Mouse (Mus musculus) adrenal gland, postnatal 25 days (tissue): ENCODE data around the gene Nceh1. TPM values are rescaled to one million over a fixed set of nuclear protein-coding genes. Genes with fewer than 3 reads are reported as not detected.

Source experiments
- DNase-seq: peaks from one replicate; pipeline ENCODE4 v3.0.0; 2021; ENCODE audit warnings: mixed read lengths
- total RNA-seq: library from RNA; stranded (reverse); gene quantifications from 2 replicates; pipeline ENCODE4 v1.2.3, GENCODE M21; 2021

The Nceh1 gene
- total RNA-seq, 1 experiment from 2014 or later, result 228 TPM

GRCm38 (mm10) chr3:27190865-27191264, 8.1 kb downstream of the Nceh1 start:
- DNase-seq, result no peak

GRCm38 (mm10) chr3:27191856-27192255, 9.1 kb downstream of the Nceh1 start:
- DNase-seq, result peak; percentile 14

GRCm38 (mm10) chr3:27193844-27194317, 11.1 kb downstream of the Nceh1 start:
- peak; percentile 8 for DNase-seq

GRCm38 (mm10) chr3:27195153-27195552, 12.4 kb downstream of the Nceh1 start:
- DNase-seq, result peak; percentile 40

- no peak for DNase-seq
Measured at GRCm38 (mm10) chr3:27195573-27196227, 12.9 kb downstream of the Nceh1 start.

GRCm38 (mm10) chr3:27196529-27196928, 13.8 kb downstream of the Nceh1 start:
- DNase-seq, result no peak

GRCm38 (mm10) chr3:27197816-27198215, 15.1 kb downstream of the Nceh1 start:
- no peak for DNase-seq

GRCm38 (mm10) chr3:27199120-27199519, 16.4 kb downstream of the Nceh1 start:
- DNase-seq, result no peak

GRCm38 (mm10) chr3:27201728-27202411, 19.1 kb downstream of the Nceh1 start:
- no peak for DNase-seq

GRCm38 (mm10) chr3:27205068-27205467, 22.3 kb downstream of the Nceh1 start:
- no peak for DNase-seq

- no peak for DNase-seq
Measured at GRCm38 (mm10) chr3:27205514-27206220, 22.9 kb downstream of the Nceh1 start.

- no peak for DNase-seq
Measured at GRCm38 (mm10) chr3:27206221-27206560, 23.4 kb downstream of the Nceh1 start.

- DNase-seq, result no peak
Measured at GRCm38 (mm10) chr3:27206577-27206976, 23.8 kb downstream of the Nceh1 start.

- DNase-seq, result peak; percentile 29
Measured at GRCm38 (mm10) chr3:27209707-27210106, 26.9 kb downstream of the Nceh1 start.

GRCm38 (mm10) chr3:27210271-27210670, 27.5 kb downstream of the Nceh1 start:
- DNase-seq, result no peak

GRCm38 (mm10) chr3:27214016-27214816, 31.5 kb downstream of the Nceh1 start:
- DNase-seq, result no peak

GRCm38 (mm10) chr3:27217331-27217730, 34.6 kb downstream of the Nceh1 start:
- no peak for DNase-seq

GRCm38 (mm10) chr3:27218604-27219003, 35.8 kb downstream of the Nceh1 start:
- no peak for DNase-seq

GRCm38 (mm10) chr3:27222052-27222451, 39.3 kb downstream of the Nceh1 start:
- DNase-seq, result no peak

- no peak for DNase-seq
Measured at GRCm38 (mm10) chr3:27222488-27222887, 39.7 kb downstream of the Nceh1 start.

- no peak for DNase-seq
Measured at GRCm38 (mm10) chr3:27227629-27228453, 45.1 kb downstream of the Nceh1 start.
